Mouse (Mus musculus): Measurements from ENCODE around the gene Nat14. TPM values are rescaled to one million over a fixed set of nuclear protein-coding genes. Genes with fewer than 3 reads are reported as not detected.
A peak's percentile ranks its signal among the peaks of the same experiment; 100 is the strongest.

Nat14 gene
- total and polyA plus RNA-seq, 3 experiments, result 3.5 to 5.8 (median 5.6) TPM

DNA sequence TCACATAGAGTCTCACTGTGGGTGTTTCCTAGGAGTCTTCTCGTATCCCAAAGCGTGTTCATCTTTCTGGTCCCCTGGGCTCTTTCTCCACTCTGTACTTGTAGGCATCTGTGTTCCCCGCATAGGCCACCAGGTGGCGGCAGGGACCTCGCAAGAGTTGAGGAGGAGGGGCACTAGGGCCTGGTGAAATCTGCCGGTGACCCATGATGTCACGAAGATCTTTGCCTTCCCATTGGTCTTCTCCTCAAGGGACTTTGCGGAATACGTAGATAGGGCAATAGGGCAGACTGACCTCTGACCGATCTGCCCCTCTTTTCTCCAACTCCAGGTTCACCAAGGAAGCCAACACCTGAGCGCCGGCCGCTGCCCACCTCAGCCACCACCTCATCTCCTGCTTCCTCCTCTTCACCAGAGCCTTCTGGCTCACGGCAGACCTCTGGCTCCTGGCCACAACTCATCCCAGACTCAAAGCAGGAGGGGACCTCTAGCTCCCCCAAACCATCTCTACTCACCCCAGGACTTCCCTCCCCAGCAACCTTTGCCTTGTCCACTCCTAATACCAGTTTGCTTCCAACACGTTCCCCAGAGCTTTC is 21.5 kb downstream of the Nat14 start:
- H3K27ac ChIP-seq, result peak overlapping the region; percentile 80
- TF ChIP-seq CTCF (IDR thresholded peaks at IDR 0.05) (no peak; the same call in 1 of the 2 replicates), EP300 (IDR thresholded peaks at IDR 0.05; ENCODE audit: insufficient read depth, low read depth, low read length) (peak; percentile 90), POLR2A (IDR thresholded peaks at IDR 0.05; ENCODE audit: insufficient read depth, low read depth, low read length) (no peak)
- no peaks in the 10 kb centered on the region for H3K79me2 ChIP-seq (replicated peaks; ENCODE audit: control insufficient read depth, insufficient read depth, low read length)
- no peaks in the 10 kb centered on the region for H3K36me3 ChIP-seq (ENCODE audit: control insufficient read depth, insufficient read depth, low read length)
- peaks cover 3% of the 10 kb centered on the region for H3K4me1 ChIP-seq (ENCODE audit: control insufficient read depth, insufficient read depth, low read length)
- H3K4me3 ChIP-seq, result peak overlapping the region; percentile 48
- no peaks in the 10 kb centered on the region for H3K27me3 ChIP-seq (ENCODE audit: control insufficient read depth, insufficient read depth, low read length)
- intact Hi-C loops (cut with DNase I), result loop anchor here (1.0 to 5.0 kb wide), 6 partner anchors 21 to 184 kb away; partner anchors contain the start of genes Fiz1, Rasl2-9, Sbk2 and Ube2s
- peak overlapping the region; percentile 47 for H3K9ac ChIP-seq (ENCODE audit: low read depth, low read length)
- peak; percentile 92 to 96 for DNase-seq
- 15% methylated on average over 15 of the region's 15 CpGs for WGBS

DNA sequence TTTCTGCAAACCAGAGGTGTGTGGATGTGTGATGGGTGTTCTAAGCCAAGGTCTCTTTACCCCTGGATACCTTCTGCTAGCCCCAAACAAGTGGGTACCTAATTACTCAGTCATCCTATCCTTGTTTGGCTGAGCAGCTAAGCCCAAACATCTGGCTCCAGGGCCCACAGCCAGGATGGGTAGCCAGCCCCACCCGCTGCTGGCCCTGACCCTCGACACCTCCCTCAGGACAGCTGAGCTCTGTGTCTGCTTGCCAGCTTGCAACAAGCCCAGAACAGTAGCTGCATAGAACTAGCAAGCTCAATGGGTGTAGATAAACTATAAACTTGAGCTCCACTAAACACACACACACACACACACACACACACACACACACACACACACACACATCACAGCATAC is 26.0 kb downstream of the Nat14 start:
- peak overlapping the region; percentile 12; the same call in 1 of the 2 replicates for H3K27ac ChIP-seq
- no peak overlapping the region for H3K4me3 ChIP-seq
- WGBS, result 18% methylated on average over 2 of the region's 2 CpGs
- no peaks in the 10 kb centered on the region for H3K36me3 ChIP-seq (ENCODE audit: control insufficient read depth, insufficient read depth, low read length)
- H3K79me2 ChIP-seq (replicated peaks; ENCODE audit: control insufficient read depth, insufficient read depth, low read length), result no peaks in the 10 kb centered on the region
- H3K27me3 ChIP-seq (ENCODE audit: control insufficient read depth, insufficient read depth, low read length), result no peaks in the 10 kb centered on the region
- H3K9ac ChIP-seq (ENCODE audit: low read depth, low read length), result no peak overlapping the region
- DNase-seq, result peak; percentile 79 to 83
- intact Hi-C loops (cut with DNase I), result no loop called here
- TF ChIP-seq EP300 (IDR thresholded peaks at IDR 0.05; ENCODE audit: insufficient read depth, low read depth, low read length) (peak; percentile 51; the same call in 1 of the 2 replicates), CTCF (IDR thresholded peaks at IDR 0.05) (no peak)
- H3K4me1 ChIP-seq (ENCODE audit: control insufficient read depth, insufficient read depth, low read length), result peaks cover 8% of the 10 kb centered on the region

- intact Hi-C loops (cut with DNase I), result no loop called here
- Histone ChIP-seq H3K27me3 (ENCODE audit: control insufficient read depth, insufficient read depth, low read length) (no peaks in the 10 kb centered on the region), H3K4me3 (no peak overlapping the region), H3K79me2 (replicated peaks; ENCODE audit: control insufficient read depth, insufficient read depth, low read length) (no peaks in the 10 kb centered on the region), H3K36me3 (ENCODE audit: control insufficient read depth, insufficient read depth, low read length) (no peaks in the 10 kb centered on the region), H3K4me1 (ENCODE audit: control insufficient read depth, insufficient read depth, low read length) (peaks cover 7% of the 10 kb centered on the region), H3K27ac (no peak overlapping the region; the same call in 1 of the 2 replicates), H3K9ac (ENCODE audit: low read depth, low read length) (no peak overlapping the region)
- TF ChIP-seq EP300 (IDR thresholded peaks at IDR 0.05; ENCODE audit: insufficient read depth, low read depth, low read length) (no peak), POLR2A (IDR thresholded peaks at IDR 0.05; ENCODE audit: insufficient read depth, low read depth, low read length) (no peak), CTCF (IDR thresholded peaks at IDR 0.05) (no peak)
- no peak for DNase-seq
- WGBS, result 44% methylated on average over 6 of the region's 6 CpGs
These were observed 26.6 kb downstream of the Nat14 start for GRCm38 (mm10) chr7:4948386-4948785.

DNA sequence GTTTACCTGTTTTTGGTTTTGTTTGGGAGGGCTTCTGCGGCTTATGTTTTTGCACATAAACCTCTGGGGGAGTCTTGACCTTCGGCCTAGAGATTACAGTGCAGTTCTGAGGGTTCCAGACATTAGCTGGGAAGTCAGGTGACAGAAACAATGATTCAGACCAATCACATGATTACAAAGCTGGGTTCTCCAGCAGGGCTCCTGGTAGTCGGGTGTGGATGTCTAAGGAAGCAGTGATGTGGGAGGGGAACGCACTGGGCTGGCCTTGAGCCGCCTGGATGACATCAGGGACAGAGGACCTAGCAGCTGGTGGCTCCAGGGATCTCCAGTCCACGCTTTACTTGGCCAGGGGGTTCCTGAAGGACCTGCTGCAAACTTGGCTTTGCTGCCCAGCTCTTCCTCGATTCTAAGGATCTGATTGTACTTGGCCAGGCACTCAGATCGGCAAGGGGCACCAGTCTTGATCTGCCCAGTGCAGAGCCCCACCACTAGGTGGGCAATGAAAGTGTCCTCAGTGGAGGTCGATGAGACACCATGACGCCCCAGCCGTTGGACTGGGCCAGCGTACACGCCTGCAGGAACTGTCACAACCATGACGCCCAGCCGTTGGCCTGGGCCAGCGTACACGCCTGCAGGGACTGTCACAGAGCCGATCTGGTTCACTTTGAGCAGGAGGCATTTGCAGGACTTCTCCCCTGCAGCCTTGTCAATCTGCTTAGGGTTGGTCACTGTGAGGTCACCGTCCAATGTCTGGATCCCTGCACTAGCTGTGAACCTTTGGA is 28.9 kb downstream of the Nat14 start:
- peaks cover 7% of the 10 kb centered on the region for H3K4me1 ChIP-seq (ENCODE audit: control insufficient read depth, insufficient read depth, low read length)
- TF ChIP-seq POLR2A (IDR thresholded peaks at IDR 0.05; ENCODE audit: insufficient read depth, low read depth, low read length), result no peak
- TF ChIP-seq CTCF (IDR thresholded peaks at IDR 0.05), result no peak
- no peak for TF ChIP-seq EP300 (IDR thresholded peaks at IDR 0.05; ENCODE audit: insufficient read depth, low read depth, low read length)
- H3K9ac ChIP-seq (ENCODE audit: low read depth, low read length), result no peak overlapping the region
- DNase-seq, result peak in 1 of 2 experiments; percentile 66
- H3K27me3 ChIP-seq (ENCODE audit: control insufficient read depth, insufficient read depth, low read length), result no peaks in the 10 kb centered on the region
- intact Hi-C loops (cut with DNase I), result no loop called here
- no peak overlapping the region for H3K4me3 ChIP-seq
- H3K27ac ChIP-seq, result no peak overlapping the region
- no peaks in the 10 kb centered on the region for H3K79me2 ChIP-seq (replicated peaks; ENCODE audit: control insufficient read depth, insufficient read depth, low read length)
- no peaks in the 10 kb centered on the region for H3K36me3 ChIP-seq (ENCODE audit: control insufficient read depth, insufficient read depth, low read length)
- 61% methylated on average over 19 of the region's 19 CpGs for WGBS

DNA sequence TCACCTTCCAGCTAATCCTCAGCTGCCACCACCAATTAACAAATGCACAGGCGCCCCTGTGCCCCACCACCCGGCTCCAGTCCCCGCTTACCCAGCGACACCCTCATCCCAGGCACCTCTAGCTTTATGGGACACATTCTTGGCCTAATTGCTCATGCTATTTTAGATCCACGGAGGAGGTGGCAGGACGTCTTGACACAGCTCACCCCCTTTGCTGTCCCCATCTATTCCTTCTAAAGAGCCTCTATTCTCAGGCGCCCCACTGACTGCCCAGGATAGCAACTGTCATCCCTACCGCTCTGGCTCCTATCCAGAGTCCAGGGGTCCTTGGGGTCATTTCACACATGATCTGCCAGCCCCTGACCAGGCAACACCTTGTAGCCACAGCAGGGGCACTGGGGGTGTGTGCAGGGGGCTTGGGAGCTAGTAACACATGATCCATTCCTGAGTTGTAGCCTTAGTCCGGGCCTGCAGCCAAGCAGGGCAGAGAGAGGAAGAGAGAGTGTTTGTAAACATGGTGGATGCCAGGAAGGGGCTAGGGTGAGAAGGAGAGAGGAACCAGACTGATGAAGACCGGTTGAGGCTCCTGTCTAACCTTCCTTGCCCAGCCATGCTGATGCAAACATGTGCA is 32.1 kb downstream of the Nat14 start:
- Histone ChIP-seq H3K9ac (ENCODE audit: low read depth, low read length) (no peak overlapping the region), H3K79me2 (replicated peaks; ENCODE audit: control insufficient read depth, insufficient read depth, low read length) (no peaks in the 10 kb centered on the region), H3K27ac (peak overlapping the region; percentile 38), H3K27me3 (ENCODE audit: control insufficient read depth, insufficient read depth, low read length) (no peaks in the 10 kb centered on the region), H3K36me3 (ENCODE audit: control insufficient read depth, insufficient read depth, low read length) (no peaks in the 10 kb centered on the region), H3K4me1 (ENCODE audit: control insufficient read depth, insufficient read depth, low read length) (peaks cover 4% of the 10 kb centered on the region), H3K4me3 (no peak overlapping the region)
- 23% methylated on average over 10 of the region's 10 CpGs for WGBS
- peak in 1 of 2 experiments; percentile 37 for DNase-seq
- TF ChIP-seq CTCF (IDR thresholded peaks at IDR 0.05), result no peak
- TF ChIP-seq POLR2A (IDR thresholded peaks at IDR 0.05; ENCODE audit: insufficient read depth, low read depth, low read length), result no peak
- intact Hi-C loops (cut with DNase I), result no loop called here

Data from heart, adult 2 months (tissue).